Mouse (Mus musculus) spleen, adult 18-20 months (tissue): ENCODE results near the gene Slc9c1.
"Not testable (repeated sequence)": the region's sequence is repeated elsewhere in the genome, so short reads cannot be mapped to it uniquely, and the experiment has no call there.

Experiments
- DNase-seq, 2 experiments: peaks; one replicate each; pipeline ENCODE4 v3.0.0; 2022; ENCODE audit warnings: mixed read lengths in 2 of 2

The Slc9c1 gene

GRCm38 (mm10) chr16:45535009-45535408 is at the start of gene Slc9c1:
Gene Slc9c1, plus strand, starts transcription at chr16:45535309.
- DNase-seq: no peak

GRCm38 (mm10) chr16:45492927-45493326 is 42.2 kb upstream of the Slc9c1 start, which contains the start of gene Gm609:
Gene Gm609, minus strand, starts transcription at chr16:45492969.
- no peak for DNase-seq

DNA sequence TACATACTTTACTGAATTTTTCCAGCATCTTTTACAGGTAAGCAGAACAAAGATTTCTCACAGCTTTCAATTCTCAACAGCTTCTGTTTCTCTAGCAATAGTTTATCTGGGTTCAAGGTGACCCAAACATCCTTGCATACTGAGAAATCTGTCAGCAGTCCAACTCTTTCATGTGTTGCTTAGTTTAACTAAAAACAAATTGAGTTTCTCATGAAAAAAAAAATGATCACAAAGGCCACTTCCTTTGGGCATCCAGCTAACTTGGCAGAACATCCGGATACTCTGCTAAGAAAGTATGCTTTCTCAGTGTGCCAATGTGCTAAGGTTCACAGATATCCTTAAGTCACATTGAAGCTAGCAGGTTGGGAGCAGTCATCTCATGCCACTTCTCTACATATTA is 39.8 kb upstream of the Slc9c1 start:
- DNase-seq: no peak

DNA sequence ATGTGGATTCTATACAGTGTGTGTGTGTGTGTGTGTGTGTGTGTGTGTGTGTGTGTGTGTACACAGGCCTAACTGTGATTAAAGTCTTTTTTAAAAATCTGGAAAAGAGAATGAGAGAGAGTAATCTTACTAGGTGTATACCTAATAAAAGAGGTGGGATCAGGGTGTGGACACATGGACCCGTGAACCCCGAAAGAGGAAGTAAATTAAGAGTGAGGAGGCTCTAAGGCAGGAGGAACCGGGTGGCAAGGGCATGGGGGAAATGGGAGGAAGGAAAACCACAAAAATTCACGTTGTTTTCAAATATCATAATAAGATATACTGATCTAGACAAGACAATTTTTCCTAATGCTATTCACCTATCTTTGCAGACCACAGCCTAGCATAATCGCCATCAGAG is 9.6 kb upstream of the Slc9c1 start:
- no peak for DNase-seq

GRCm38 (mm10) chr16:45531950-45532349 is 3.2 kb upstream of the Slc9c1 start, which contains the start of gene Gm17783:
Gene Gm17783, minus strand, starts transcription at chr16:45532050.
- DNase-seq: no peak

- DNase-seq: not testable (repeated sequence)
These were observed 3.2 kb downstream of the Slc9c1 start for GRCm38 (mm10) chr16:45538342-45538741.

GRCm38 (mm10) chr16:45542108-45542507 is 7.0 kb downstream of the Slc9c1 start:
- DNase-seq: no peak

DNA sequence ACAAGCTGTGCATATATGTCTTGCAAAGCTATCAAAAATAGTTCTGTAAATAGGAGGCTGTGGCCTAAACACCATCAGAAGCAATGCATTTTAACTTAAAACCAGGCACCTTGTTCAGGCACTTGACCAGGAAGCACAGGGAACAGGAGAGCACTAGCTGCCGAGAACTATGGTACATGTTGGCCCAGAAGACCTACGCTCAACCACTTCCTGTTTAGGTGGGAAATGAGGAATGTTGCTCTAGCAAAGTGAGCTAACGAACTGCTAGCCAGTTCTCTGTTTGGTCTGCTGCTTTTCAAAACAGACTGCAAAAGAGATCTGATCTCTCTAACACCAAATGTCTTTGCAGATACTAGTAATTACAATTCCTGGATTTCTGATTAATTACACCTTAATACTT is 9.2 kb downstream of the Slc9c1 start:
- no peak for DNase-seq

DNA sequence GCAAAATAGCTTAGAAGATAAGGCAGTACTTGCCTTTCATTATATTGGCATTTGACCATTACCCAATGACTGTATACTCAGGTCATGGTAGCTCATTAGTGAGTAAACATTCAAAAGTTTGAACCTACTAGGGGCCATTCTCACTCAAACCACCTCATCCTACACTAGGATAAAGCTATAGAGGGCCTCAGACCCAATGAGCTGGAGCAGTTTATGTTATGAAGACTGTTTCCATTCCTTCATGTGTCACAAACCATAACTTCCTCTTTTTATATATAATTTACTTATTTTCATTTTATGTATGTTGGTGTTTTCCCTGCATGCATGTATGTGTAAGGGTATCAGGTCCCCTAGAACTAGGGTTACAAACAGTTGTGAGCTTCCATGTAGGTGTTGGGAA is 12.9 kb downstream of the Slc9c1 start:
- no peak for DNase-seq

DNA sequence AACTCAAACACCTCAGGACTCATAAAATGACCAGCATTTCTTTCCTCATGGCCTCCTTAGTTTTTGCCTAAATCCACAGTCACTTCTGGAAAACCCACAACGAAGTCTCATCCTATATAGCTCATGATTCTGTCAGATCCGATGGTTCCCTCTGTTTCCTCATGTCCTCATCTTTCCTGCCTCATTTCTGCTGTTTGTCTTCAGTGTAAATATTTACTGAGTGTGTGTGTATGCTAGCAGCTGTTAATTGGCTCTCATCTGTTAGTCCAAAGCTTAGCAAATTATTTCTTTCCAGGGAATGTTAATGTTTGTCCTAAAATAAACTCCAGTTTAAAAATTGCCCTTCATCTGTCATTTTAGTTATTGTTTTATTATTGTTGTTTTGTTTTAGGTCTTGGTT is 16.5 kb downstream of the Slc9c1 start:
- no peak for DNase-seq

- DNase-seq: no peak
These were observed 26.6 kb downstream of the Slc9c1 start for GRCm38 (mm10) chr16:45561747-45562146.

GRCm38 (mm10) chr16:45572307-45572706 is 37.2 kb downstream of the Slc9c1 start:
- no peak for DNase-seq

GRCm38 (mm10) chr16:45579883-45580282 is 44.8 kb downstream of the Slc9c1 start:
- no peak for DNase-seq

- DNase-seq: no peak
These were observed 47.4 kb downstream of the Slc9c1 start for GRCm38 (mm10) chr16:45582512-45582911.

DNA sequence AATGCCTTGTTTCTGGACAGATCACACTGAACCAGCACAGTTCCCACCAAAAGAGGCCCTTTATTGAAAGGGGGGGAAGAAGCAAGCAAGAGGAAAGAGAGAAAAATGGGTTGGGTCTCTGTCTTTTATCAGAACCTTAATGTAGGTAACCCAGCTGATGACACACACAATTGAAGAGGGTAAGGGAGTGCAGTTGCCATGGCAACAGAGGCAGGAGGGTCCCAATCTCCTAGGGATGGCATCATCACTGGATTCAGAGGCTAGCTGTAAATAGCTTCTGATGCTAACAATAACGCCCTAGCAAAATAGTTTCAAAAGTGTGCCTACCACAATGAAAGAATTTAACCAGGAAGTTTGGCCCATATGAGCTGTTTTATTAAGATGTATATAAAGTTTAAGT is 58.5 kb downstream of the Slc9c1 start:
- no peak for DNase-seq

- DNase-seq: no peak
These were observed 60.4 kb downstream of the Slc9c1 start for GRCm38 (mm10) chr16:45595494-45595893.

DNA sequence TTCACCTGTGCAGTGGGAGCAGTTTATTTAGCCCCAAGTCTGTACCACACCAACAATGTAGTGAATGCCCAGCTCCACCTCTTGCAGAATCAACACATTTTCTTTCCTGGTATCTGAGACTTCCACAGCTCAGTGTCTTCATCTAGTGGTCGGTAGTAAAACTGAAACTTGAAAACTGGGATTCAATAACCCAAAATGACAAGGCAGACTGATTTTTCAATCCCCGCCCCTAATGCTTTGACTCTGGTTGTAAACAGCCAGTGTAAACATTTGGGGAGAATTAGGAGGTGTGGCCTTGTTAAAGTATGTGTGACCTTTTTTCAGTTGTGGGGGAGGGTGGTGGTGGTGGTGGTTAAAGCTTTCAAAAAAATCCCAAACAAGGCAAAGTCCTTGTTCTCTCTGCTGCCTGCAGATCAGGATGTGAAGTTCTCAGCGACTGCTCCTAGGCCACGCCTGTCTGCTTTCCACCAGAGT is 73.4 kb downstream of the Slc9c1 start:
- DNase-seq: no peak

DNA sequence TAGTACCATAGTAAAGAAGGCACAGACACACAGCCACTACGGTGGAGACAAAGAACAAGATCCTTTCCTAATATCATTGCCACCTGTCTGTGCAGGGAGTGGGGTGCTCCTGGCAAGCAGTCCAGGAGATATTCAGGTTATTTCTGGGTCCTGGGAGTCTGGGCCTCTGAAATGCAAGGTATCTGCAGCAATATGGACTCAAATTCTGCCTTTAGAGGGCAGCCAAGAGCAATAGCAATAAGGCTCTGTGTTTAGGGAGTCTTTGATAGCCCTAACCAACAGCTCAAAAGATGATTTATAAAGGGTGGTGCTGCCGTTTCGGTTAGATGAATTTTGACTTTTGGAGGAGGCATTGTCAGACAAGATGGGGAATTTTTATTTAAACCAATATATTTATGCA is 74.2 kb downstream of the Slc9c1 start:
- DNase-seq: peak in 1 of 2 experiments; percentile 13

DNA sequence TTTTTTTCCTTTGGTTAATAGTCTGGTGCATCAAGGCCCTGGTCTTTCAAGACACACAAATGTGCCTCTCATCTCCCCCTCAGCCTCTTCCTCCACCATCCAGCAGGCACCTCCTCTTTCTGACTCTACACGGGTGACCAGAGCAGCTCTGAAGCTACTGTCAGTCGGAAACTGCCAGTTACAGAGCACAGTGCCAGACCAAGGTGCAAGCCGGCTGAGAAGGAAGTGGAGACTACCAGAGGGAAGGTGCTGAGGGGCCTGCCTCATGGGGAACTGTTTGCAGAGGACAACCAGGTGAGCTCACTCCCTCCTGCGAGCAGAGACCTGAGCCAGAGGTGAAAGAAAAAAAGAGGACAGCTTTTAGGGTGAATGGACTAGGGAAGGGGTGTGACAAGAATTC is 75.2 kb downstream of the Slc9c1 start, which contains the start of gene Gcsam:
Gcsam (plus strand) TSS at position 114 of the 400 bp plus-strand sequence.
- DNase-seq: no peak

DNA sequence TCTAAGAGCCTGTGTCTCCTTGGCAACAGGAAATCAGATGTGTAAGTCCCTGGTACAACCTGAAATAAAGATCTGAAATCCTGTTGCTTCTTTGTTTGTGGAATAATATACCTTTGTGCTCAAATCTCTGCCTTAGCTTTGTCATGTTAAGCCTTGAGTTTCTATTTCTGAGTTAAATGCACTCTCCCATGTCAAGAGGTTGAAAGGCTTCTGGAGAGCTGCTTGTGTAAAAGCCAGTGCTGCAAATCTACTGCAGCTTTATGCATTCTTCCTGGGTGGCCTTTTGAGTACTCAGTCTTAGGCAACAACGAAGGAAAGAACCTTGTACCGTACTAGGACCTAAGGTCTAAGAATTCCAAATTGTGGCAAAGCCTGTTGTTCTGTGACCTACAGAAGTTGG is 78.1 kb downstream of the Slc9c1 start:
- no peak for DNase-seq

- no peak for DNase-seq
These were observed 80.8 kb downstream of the Slc9c1 start for GRCm38 (mm10) chr16:45615944-45616343.

DNA sequence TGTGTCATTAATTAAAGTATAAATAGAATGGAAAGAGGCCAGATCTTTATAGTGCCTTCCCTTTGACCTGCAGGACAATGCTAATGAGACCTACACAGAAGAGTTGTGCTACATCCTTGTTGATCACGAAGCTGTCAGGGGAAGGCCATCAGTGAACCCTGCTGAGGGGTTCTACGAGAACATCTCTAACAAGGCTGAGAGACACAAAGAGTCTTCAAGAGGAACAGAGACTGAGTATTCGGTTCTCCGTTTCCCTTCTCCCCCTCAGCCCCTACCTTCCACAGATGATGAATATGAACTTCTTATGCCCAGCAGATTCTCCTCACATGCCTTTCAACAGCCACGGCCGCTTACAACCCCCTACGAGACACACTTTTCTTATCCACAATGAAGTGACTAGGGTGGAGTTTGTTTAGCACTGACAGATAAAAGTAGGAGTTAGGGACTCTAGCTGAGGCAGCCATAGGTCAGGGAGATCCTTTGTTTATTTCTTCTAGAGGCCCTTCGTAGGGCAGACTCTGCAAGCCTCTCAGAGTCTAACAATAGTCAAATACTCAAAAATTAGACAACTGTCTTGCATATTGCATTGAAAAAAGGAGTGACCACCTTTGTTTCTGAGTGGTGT is 84.8 kb downstream of the Slc9c1 start:
- DNase-seq: no peak

DNA sequence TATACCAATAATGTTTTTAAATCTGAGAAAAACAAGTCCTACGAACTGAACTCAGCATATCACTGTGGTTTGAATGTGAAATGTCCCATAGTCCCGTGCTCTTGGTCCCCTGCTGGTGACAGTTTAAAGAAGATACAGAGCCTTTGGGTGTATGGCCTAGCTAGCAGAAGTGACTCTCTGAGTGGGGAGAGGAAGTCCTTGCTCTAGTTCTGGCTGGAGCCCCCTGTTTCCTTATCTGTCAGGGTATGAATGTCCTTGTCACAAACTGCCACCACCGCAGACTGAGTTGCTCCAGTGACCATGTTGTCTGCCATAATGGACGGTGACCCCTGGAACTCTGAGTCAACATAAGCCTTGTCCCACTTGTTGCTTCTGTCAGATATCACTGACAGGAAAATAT is 88.1 kb downstream of the Slc9c1 start:
- DNase-seq: no peak

DNA sequence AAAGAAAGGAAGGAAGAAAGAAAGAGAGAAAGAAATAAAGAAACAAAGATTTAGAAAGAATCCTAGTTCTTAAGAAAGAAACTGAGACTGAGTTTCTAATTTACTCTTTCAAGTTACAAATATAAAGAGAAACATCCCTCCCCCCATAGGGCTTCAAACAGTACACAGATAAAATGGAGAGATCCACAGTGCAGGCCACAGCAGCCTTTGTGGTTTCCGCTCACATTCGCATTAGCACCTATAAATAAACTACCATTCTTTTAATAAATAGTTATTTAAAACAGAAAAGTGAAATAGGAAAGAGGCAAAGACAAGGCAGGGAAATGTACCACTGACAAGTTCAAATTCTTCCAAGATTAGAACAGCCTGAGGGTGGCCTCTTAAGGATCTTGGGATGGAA is 89.7 kb downstream of the Slc9c1 start:
- DNase-seq: no peak

GRCm38 (mm10) chr16:45625342-45625741 is 90.2 kb downstream of the Slc9c1 start:
- DNase-seq: no peak
